Mouse (Mus musculus) thymus, postnatal 25 days (tissue): ENCODE measurements around the gene Tmem59l.
A peak's percentile ranks its signal among the peaks of the same experiment; 100 is the strongest.

Experiments used
- DNase-seq: peaks from one replicate; pipeline ENCODE4 v3.0.0; 2022

Gene Tmem59l

GRCm38 (mm10) chr8:70506328-70507026 lies 19.3 kb upstream of the Tmem59l start, which contains the start of gene Rex1bd:
Rex1bd (minus strand) TSS chr8:70506752.
- peak; percentile 95 for DNase-seq

- DNase-seq, result no peak
Measured at GRCm38 (mm10) chr8:70505698-70506327, 18.7 kb upstream of the Tmem59l start.

GRCm38 (mm10) chr8:70504851-70505250 lies 17.7 kb upstream of the Tmem59l start:
- peak; percentile 85 for DNase-seq

- no peak for DNase-seq
Measured at GRCm38 (mm10) chr8:70504291-70504716, 17.1 kb upstream of the Tmem59l start.

- peak; percentile 64 for DNase-seq
Measured at GRCm38 (mm10) chr8:70503062-70503750, 16.0 kb upstream of the Tmem59l start.

GRCm38 (mm10) chr8:70502540-70502939 lies 15.4 kb upstream of the Tmem59l start:
- DNase-seq, result no peak

GRCm38 (mm10) chr8:70501820-70502529 lies 14.8 kb upstream of the Tmem59l start:
- no peak for DNase-seq

GRCm38 (mm10) chr8:70500386-70501301 lies 13.5 kb upstream of the Tmem59l start:
- DNase-seq, result no peak

GRCm38 (mm10) chr8:70495771-70496062 lies 8.6 kb upstream of the Tmem59l start:
- no peak for DNase-seq

- no peak for DNase-seq
Measured at GRCm38 (mm10) chr8:70495001-70495770, 8.0 kb upstream of the Tmem59l start.

- DNase-seq, result no peak
Measured at GRCm38 (mm10) chr8:70494416-70494945, 7.3 kb upstream of the Tmem59l start.

GRCm38 (mm10) chr8:70493692-70494415 lies 6.7 kb upstream of the Tmem59l start:
- DNase-seq, result no peak

- no peak for DNase-seq
Measured at GRCm38 (mm10) chr8:70492664-70493640, 5.8 kb upstream of the Tmem59l start, which contains the start of gene Crlf1. Crlf1 (plus strand) TSS chr8:70493158.

GRCm38 (mm10) chr8:70490880-70491495 lies 3.8 kb upstream of the Tmem59l start:
- no peak for DNase-seq

- no peak for DNase-seq
Measured at GRCm38 (mm10) chr8:70490061-70490879, 3.1 kb upstream of the Tmem59l start.

GRCm38 (mm10) chr8:70489576-70489975 lies 2.4 kb upstream of the Tmem59l start:
- no peak for DNase-seq

- DNase-seq, result no peak
Measured at GRCm38 (mm10) chr8:70488931-70489470, 1.8 kb upstream of the Tmem59l start.
